Mouse (Mus musculus) heart, embryonic 12.5 days (tissue): ENCODE data around the gene Amh. TPM values are rescaled to one million over a fixed set of nuclear protein-coding genes. Genes with fewer than 3 reads are reported as not detected.
A peak's percentile ranks its signal among the peaks of the same experiment; 100 is the strongest.

Source experiments
- ATAC-seq: fragments of 200-750 bp; cut with Nextera tagmentation; 2 replicates; pipeline ENCODE4 v1.8.0; 2017; ENCODE audit warnings: moderate TSS enrichment, moderate library complexity; ENCODE audit not compliant: insufficient number of reproducible peaks, low FRiP score
- H3K27ac ChIP-seq: fragments of 300-500 bp; sonication (generic); 2 replicates; pipeline ENCODE4 v1.5.1; 2016; ENCODE audit warnings: mild to moderate bottlenecking, moderate library complexity; ENCODE audit not compliant: poor library complexity, severe bottlenecking
- H3K27me3 ChIP-seq: fragments of 300-500 bp; sonication (generic); replicated peaks from 2 replicates; pipeline ENCODE4 v1.6.1; 2016; ENCODE audit warnings: mild to moderate bottlenecking, moderate library complexity
- H3K36me3 ChIP-seq: fragments of 300-500 bp; sonication (generic); 2 replicates; pipeline ENCODE4 v1.6.1; 2016; ENCODE audit warnings: mild to moderate bottlenecking, moderate library complexity
- H3K4me1 ChIP-seq: fragments of 300-500 bp; sonication (generic); replicated peaks from 2 replicates; pipeline ENCODE4 v1.6.1; 2016; ENCODE audit warnings: mild to moderate bottlenecking
- H3K4me2 ChIP-seq: fragments of 300-500 bp; sonication (generic); 2 replicates; pipeline ENCODE4 v1.6.1; 2016; ENCODE audit warnings: mild to moderate bottlenecking, moderate library complexity
- H3K4me3 ChIP-seq: fragments of 300-500 bp; sonication (generic); 2 replicates; pipeline ENCODE4 v1.5.1; 2016; ENCODE audit warnings: mild to moderate bottlenecking
- H3K9ac ChIP-seq: fragments of 300-500 bp; sonication (generic); 2 replicates; pipeline ENCODE4 v1.6.1; 2016; ENCODE audit warnings: mild to moderate bottlenecking, moderate library complexity
- H3K9me3 ChIP-seq: fragments of 300-500 bp; sonication (generic); replicated peaks from 2 replicates; pipeline ENCODE4 v1.6.1; 2016; ENCODE audit warnings: mild to moderate bottlenecking, moderate library complexity
- whole genome bisulfite sequencing: fragments of 180-500 bp; shearing (Covaris S2); methylation state at CpG from one replicate; pipeline ENCODE4 v1.1.7; 2016; 5-methylcytosine and 5-hydroxymethylcytosine counted together
- microRNA counts: library from miRNA; unstranded; fragments of <30 nt; microRNA quantifications from one replicate; lab custom pipeline; 2017
- microRNA-seq: library from miRNA; unstranded; fragments of <30 nt; microRNA quantifications from one replicate; pipeline ENCODE4, GENCODE M21; 2017
- polyA plus RNA-seq: library from polyadenylated mRNA; unstranded; fragments of >200 nt; fragmentation: Nextera tagmentation; extraction: Ambion mirVana; gene quantifications from 2 replicates; pipeline ENCODE4 v1.2.1, GENCODE M21; 2016

The Amh gene
- polyA plus RNA-seq, 1 experiment from 2014 or later, result 0.23 TPM

DNA sequence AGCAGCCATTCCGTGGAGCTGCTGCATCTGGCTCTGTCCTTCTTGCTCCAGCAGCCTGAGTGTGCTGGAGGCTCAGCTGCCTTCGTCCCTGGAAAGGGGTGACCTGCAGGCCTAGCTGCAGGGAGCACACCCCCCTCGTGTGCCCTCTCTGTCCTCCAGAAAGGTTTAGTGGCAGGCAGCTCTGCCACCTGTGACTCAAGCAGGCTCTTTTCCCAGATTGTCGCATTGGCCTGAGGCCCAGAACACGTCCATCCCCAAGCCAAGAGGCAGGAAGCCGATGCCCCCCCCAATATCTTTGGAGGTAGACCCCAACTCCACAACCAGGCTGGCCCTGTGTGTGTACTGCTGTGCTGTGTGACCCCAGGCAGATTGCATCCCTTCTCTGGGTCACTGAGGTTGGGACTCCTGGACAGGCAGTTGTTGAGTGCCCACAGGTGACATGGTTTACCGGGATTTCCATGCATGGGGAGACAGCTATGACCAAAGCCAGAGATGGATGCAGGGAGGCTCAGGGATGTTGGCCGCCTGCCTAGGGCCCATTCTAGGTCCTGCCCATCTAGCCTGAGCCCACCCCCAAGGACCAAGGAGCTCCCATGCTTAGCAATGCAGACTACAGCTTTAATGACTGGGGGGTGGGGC lies 40.1 kb downstream of the Amh start:
- WGBS, result 59% methylated on average over 8 of the region's 8 CpGs
- no peak overlapping the region for H3K4me2 ChIP-seq
- no peak overlapping the region for H3K4me3 ChIP-seq
- peaks cover 18% of the 10 kb centered on the region for H3K4me1 ChIP-seq
- H3K36me3 ChIP-seq, result 0 out of 2 replicates have a peak, but pooled peaks cover under 1% of the 10 kb centered on the region
- no peak for ATAC-seq
- H3K9me3 ChIP-seq, result no peaks in the 10 kb centered on the region
- peaks cover 59% of the 10 kb centered on the region for H3K27me3 ChIP-seq
- no peak overlapping the region for H3K9ac ChIP-seq
- H3K27ac ChIP-seq, result no peak overlapping the region

DNA sequence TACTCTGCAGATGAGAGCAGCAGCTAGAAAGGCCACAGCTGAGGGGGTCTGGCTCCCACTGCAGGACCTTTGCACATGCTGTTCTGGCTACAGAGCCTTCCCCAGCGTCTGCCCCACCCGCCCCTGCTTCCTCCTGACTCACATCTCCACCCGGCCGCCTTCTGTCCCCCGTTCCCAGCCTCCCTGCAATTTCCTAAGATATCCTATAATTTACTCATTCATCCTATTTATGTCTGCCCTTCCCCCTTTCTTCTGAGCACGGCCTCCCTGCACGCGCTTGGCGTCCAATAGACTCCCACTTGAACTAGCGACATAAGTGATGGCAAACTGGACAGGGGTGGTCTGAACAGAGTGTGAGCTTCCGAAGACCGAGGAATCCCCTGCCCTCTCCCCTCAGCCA lies 40.7 kb downstream of the Amh start:
- WGBS, result 73% methylated on average over 12 of the region's 12 CpGs
- H3K4me1 ChIP-seq, result peaks cover 18% of the 10 kb centered on the region
- ATAC-seq, result no peak
- H3K36me3 ChIP-seq, result 0 out of 2 replicates have a peak, but pooled peaks cover 5% of the 10 kb centered on the region
- no peak overlapping the region for H3K9ac ChIP-seq
- H3K9me3 ChIP-seq, result no peaks in the 10 kb centered on the region
- H3K27me3 ChIP-seq, result peaks cover 58% of the 10 kb centered on the region
- H3K4me2 ChIP-seq, result no peak overlapping the region
- H3K4me3 ChIP-seq, result no peak overlapping the region
- H3K27ac ChIP-seq, result no peak overlapping the region

DNA sequence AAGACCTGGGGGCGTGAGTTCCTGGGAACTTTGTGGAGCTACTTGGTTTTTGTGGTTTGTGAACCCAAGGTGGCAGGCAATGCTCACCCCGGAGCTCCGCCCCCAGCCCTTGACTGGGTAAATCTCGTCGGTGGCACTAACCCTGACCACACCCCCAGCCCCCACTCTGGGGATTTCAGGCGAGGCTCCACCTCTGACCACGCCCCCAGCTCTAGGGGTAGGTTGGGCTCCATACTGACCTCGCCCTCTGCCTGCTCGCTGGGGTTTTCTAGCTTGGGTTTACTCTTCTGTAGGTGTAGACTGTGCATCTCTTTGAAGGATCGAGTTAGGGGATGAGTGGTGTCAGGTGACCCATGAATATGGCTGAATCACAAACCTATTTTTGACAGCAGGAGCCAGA lies 43.5 kb downstream of the Amh start:
- WGBS, result 9% methylated on average over 10 of the region's 10 CpGs
- peaks cover 30% of the 10 kb centered on the region for H3K27me3 ChIP-seq
- H3K4me2 ChIP-seq, result no peak overlapping the region
- peaks cover 15% of the 10 kb centered on the region for H3K4me1 ChIP-seq
- H3K4me3 ChIP-seq, result no peak overlapping the region
- no peak overlapping the region for H3K9ac ChIP-seq
- peaks cover 29% of the 10 kb centered on the region for H3K36me3 ChIP-seq
- no peak overlapping the region for H3K27ac ChIP-seq
- H3K9me3 ChIP-seq, result no peaks in the 10 kb centered on the region
- ATAC-seq, result peak; percentile 56; the same call in 1 of the 2 replicates

DNA sequence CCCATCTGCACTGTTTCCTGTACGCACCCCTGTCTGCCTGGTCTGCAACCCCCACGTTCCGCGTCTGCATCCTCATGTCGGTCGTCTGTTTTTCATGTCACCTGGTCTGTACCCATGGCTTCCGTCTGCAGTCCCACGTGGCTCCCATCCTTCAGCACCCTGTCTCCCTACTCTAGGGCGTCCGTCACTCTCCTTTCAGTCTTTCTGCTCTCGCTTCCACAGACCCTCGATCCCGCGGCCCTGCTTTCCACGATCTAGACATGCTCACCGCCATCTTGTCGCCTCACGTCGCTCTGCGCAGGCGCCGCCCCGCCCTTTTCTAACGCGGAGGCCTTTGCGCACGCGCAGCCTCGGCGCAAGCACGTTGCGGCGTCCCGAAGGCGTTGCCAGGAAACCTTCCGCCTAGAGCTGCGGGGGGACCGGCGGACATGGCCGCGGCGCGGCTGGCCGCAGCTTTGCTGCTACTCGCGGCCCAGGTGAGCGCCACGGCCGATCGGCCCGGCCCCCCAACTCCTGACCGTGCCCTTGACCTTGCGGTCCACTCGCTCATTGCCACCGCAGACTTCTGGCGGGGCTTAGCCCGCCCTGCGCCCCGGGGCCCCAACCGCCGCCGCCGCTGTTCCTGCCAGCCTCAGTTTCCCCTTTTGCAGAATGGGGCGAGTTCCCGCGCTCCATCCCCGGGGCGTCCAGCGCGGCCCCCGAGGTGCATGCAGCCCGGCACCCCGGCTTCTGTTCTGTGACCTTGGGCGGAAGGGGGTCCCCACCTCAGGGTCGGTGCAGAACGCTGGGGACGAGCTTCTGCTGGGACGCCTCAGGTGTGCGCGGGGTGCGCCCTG lies 50.1 kb downstream of the Amh start, which contains the start of the genes Lsm7 and Sppl2b:
Gene Lsm7, minus strand, starts transcription at position 297 of the 836 bp plus-strand sequence.
Gene Sppl2b, plus strand, starts transcription at position 363 of the 836 bp plus-strand sequence.
- Histone ChIP-seq H3K9me3 (no peaks in the 10 kb centered on the region), H3K4me2 (peak within 1 kb of the TSS; percentile 100), H3K4me3 (peak within 1 kb of the TSS; percentile 98), H3K36me3 (peaks cover 29% of the 10 kb centered on the region), H3K9ac (peak within 1 kb of the TSS; percentile 96), H3K27ac (peak within 1 kb of the TSS; percentile 37; the same call in 1 of the 2 replicates), H3K27me3 (no peaks in the 10 kb centered on the region), H3K4me1 (peaks cover 28% of the 10 kb centered on the region)
- under 1% methylated on average over 80 of the region's 81 CpGs for WGBS
- ATAC-seq, result peak; percentile 77

DNA sequence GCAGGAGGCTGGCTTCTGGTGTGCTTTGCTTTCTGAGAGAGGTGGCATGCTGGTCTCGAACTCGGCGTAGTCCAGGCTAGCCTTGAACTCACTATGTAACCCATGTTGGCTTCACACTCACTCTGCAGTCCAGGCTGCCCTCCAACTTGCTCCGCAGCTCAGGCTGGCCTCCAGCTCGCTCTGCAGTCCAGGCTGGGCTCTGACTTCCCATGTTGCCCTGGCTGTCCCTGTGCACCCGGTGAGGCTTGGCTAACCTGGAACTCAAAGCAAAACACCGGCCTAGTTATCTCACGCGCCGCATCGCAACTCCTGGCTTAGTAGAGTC lies 50.7 kb downstream of the Amh start:
- ATAC-seq, result no peak
- Histone ChIP-seq H3K4me2 (peak overlapping the region; percentile 100), H3K9me3 (no peaks in the 10 kb centered on the region), H3K9ac (peak overlapping the region; percentile 96), H3K36me3 (peaks cover 24% of the 10 kb centered on the region), H3K27me3 (no peaks in the 10 kb centered on the region), H3K4me1 (peaks cover 28% of the 10 kb centered on the region), H3K27ac (peak overlapping the region; percentile 37; the same call in 1 of the 2 replicates), H3K4me3 (peak overlapping the region; percentile 98)
- 18% methylated on average over 11 of the region's 11 CpGs for WGBS

DNA sequence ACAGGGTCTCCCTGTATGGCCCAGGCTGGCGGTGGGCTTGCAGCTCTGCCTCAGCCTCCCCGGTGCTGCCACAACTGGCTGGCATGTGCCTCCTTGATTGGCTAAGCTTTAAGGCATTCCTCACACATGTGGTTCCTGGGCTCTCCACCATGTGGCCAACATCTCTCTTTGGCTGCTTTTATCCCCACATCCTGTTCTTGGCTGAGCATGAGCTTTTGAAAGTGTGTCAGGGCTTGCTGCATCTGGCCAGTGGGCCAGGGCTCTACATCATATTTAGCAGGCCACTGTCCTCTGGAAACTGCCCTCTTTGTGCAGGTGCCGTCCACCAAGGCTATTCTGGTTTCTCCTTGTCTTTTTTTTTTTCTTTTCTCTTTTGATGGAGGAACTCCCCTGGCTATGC lies 51.2 kb downstream of the Amh start:
- ATAC-seq, result no peak
- H3K27me3 ChIP-seq, result no peaks in the 10 kb centered on the region
- peaks cover 20% of the 10 kb centered on the region for H3K36me3 ChIP-seq
- H3K9me3 ChIP-seq, result no peaks in the 10 kb centered on the region
- peak overlapping the region; percentile 98 for H3K4me3 ChIP-seq
- 62% methylated on average over 3 of the region's 3 CpGs for WGBS
- peak overlapping the region; percentile 100 for H3K4me2 ChIP-seq
- H3K9ac ChIP-seq, result peak overlapping the region; percentile 21; the same call in 1 of the 2 replicates
- peak overlapping the region; percentile 37; the same call in 1 of the 2 replicates for H3K27ac ChIP-seq
- H3K4me1 ChIP-seq, result peaks cover 28% of the 10 kb centered on the region

DNA sequence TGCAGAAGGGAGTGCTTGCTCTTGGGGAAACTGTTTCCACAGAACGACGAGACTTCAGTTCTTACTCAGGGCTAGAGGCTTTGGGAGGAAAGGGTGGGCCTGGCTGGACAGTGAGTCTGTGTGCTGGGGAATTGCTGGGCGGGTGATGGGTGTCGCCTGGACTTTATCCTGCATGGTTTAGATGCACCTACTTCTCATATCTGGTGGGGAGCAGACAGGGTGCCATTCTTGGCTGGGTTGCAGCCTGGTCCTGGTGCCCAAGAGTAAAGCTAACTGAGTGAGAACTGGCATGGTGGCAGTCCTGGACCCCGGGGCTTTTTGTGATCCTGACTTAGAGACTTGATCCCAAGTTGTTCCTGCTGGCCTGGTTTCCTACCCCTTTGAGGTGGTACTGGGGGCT lies 51.9 kb downstream of the Amh start:
- Histone ChIP-seq H3K9ac (peak overlapping the region; percentile 38; the same call in 1 of the 2 replicates), H3K9me3 (no peaks in the 10 kb centered on the region), H3K27me3 (no peaks in the 10 kb centered on the region), H3K4me3 (0 out of 2 replicates have a peak overlapping the region, but pooled peaks have one; percentile 98), H3K36me3 (peaks cover 20% of the 10 kb centered on the region), H3K4me2 (peak overlapping the region; percentile 100), H3K4me1 (peaks cover 28% of the 10 kb centered on the region), H3K27ac (peak overlapping the region; percentile 70)
- WGBS, result 75% methylated on average over 5 of the region's 5 CpGs
- no peak for ATAC-seq

MicroRNA genes within 50 kb of the gene (microRNA counts, 519-probe panel; counts per million panel counts)
- microRNA mmu-miR-1982 (lab: Ali Mortazavi, UCI), result not detected

Small RNA genes lying within 50 kb of the gene (microRNA-seq; reads per million reads assigned to microRNA genes)
- gene Mir1982, result 2.6 reads per million, percentile 3 among the genes with 10 or more reads in this experiment

Other genes starting within 250 kb of the Amh start
- 21.5 and 22.2 TPM in 2 replicates for gene Rexo1, start 243.7 kb upstream of the Amh start, polyA plus RNA-seq
- gene Klf16, start 227.9 kb upstream of the Amh start, polyA plus RNA-seq, result 7.9 and 8.5 TPM in 2 replicates
- 99.4 and 105 TPM in 2 replicates for gene Abhd17a, start 214.9 kb upstream of the Amh start, polyA plus RNA-seq
- 67.4 and 70.0 TPM in 2 replicates for gene Scamp4, start 202.4 kb upstream of the Amh start, polyA plus RNA-seq
- 3.5 and 4.1 TPM in 2 replicates for gene Adat3, start 202.4 kb upstream of the Amh start, polyA plus RNA-seq
- 2.4 and 2.6 TPM in 2 replicates for gene Gm49322, start 199.2 kb upstream of the Amh start, polyA plus RNA-seq
- 131 and 136 TPM in 2 replicates for gene Csnk1g2, start 182.4 kb upstream of the Amh start, polyA plus RNA-seq
- gene Btbd2, start 148.2 kb upstream of the Amh start, polyA plus RNA-seq, result 64.9 and 65.7 TPM in 2 replicates
- gene Mknk2, start 127.1 kb upstream of the Amh start, polyA plus RNA-seq, result 99.6 and 102 TPM in 2 replicates
- gene Mob3a, start 103.3 kb upstream of the Amh start, polyA plus RNA-seq, result 34.8 and 38.1 TPM in 2 replicates
- 13.2 and 18.4 TPM in 2 replicates for gene Izumo4, start 103.1 kb upstream of the Amh start, polyA plus RNA-seq
- gene Ap3d1, start 63.0 kb upstream of the Amh start, polyA plus RNA-seq, result 56.5 and 58.9 TPM in 2 replicates
- 25.7 and 30.9 TPM in 2 replicates for gene Dot1l, start 50.0 kb upstream of the Amh start, polyA plus RNA-seq
- gene Sf3a2, start 7.0 kb upstream of the Amh start, polyA plus RNA-seq, result 51.2 and 58.3 TPM in 2 replicates
- gene Plekhj1, start 6.6 kb upstream of the Amh start, polyA plus RNA-seq, result 82.4 and 83.2 TPM in 2 replicates
- gene Jsrp1, start 8.3 kb downstream of the Amh start, polyA plus RNA-seq, result 6.1 and 6.7 TPM in 2 replicates
- 1,577 and 1,597 TPM in 2 replicates for gene Oaz1, start 21.4 kb downstream of the Amh start, polyA plus RNA-seq
- gene Lingo3, start 38.8 kb downstream of the Amh start, polyA plus RNA-seq, result 0.46 and 0.54 TPM in 2 replicates
- gene Lsm7, start 50.0 kb downstream of the Amh start, polyA plus RNA-seq, result 177 and 182 TPM in 2 replicates
- gene Sppl2b, start 50.0 kb downstream of the Amh start, polyA plus RNA-seq, result 34.8 and 35.2 TPM in 2 replicates
- gene Tmprss9, start 66.6 kb downstream of the Amh start, polyA plus RNA-seq, result not detected in 2 replicates
- gene Timm13, start 95.7 kb downstream of the Amh start, polyA plus RNA-seq, result 285 and 293 TPM in 2 replicates
- 34.3 and 35.3 TPM in 2 replicates for gene Lmnb2, start 113.0 kb downstream of the Amh start, polyA plus RNA-seq
- gene Gadd45b, start 124.8 kb downstream of the Amh start, polyA plus RNA-seq, result 27.8 and 29.9 TPM in 2 replicates
- 1.5 and 1.7 TPM in 2 replicates for gene Gng7, start 209.7 kb downstream of the Amh start, polyA plus RNA-seq
- not detected in 2 replicates for gene Diras1, start 220.4 kb downstream of the Amh start, polyA plus RNA-seq
- 7.5 and 8.7 TPM in 2 replicates for gene Slc39a3, start 232.2 kb downstream of the Amh start, polyA plus RNA-seq